Mouse (Mus musculus): ENCODE measurements around the gene Itch.

GRCm38 (mm10) chr2:155088264-155088663, 45.0 kb upstream of the Itch start:
- TF ChIP-seq CTCF (IDR thresholded peaks at IDR 0.05; ENCODE audit: low read depth, low read length) (no peak), POLR2A (IDR thresholded peaks at IDR 0.05; ENCODE audit: borderline replicate concordance, low read depth, low read length) (no peak)
